Mouse (Mus musculus): ENCODE measurements around the gene Wnt7a.

DNA sequence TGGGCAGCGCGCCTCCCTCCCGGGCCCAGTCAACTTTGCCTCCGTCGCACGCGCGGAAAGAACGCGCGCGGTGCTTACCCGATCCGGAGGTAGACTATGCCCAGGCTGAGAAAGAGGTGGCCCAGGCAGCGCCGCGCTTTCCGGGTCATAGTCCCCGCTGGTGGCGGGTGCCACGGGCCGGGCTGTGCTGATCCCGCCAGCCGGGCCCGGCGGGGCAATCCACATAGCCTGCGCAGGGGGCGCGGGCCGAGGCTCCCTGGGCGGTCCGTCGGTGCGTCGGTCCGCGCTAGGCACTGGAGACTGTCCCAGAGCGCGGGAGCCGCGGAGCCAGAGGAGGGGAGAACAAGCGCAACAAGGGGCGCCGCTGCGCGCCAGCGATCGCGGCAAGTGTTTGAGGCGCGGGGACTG, at the start of gene Wnt7a:
- TF ChIP-seq CEBPB (IDR thresholded peaks at IDR 0.05; ENCODE audit: insufficient read depth, poor library complexity, severe bottlenecking) (no peak), POLR2AphosphoS2 (IDR thresholded peaks at IDR 0.05; ENCODE audit: insufficient read length, low read depth) (no peak), POLR2A (IDR thresholded peaks at IDR 0.05; ENCODE audit: insufficient read length, low read depth) (no peak), TCF3 (IDR thresholded peaks at IDR 0.05; ENCODE audit: insufficient read length, low read depth) (no peak), REST (IDR thresholded peaks at IDR 0.05; ENCODE audit: insufficient read depth, insufficient read length) (no peak), MYOD1 (IDR thresholded peaks at IDR 0.05; ENCODE audit: control insufficient read depth in 1 of 3, insufficient read length in 2 of 3, low read depth in 2 of 3) (no peak), MYOG (IDR thresholded peaks at IDR 0.05; ENCODE audit: control insufficient read depth in 1 of 3, insufficient read depth in 1 of 3, insufficient read length in 2 of 3, low read depth in 2 of 3) (no peak), MAX (IDR thresholded peaks at IDR 0.05; ENCODE audit: low read depth) (no peak), USF1 (IDR thresholded peaks at IDR 0.05; ENCODE audit: low read depth) (no peak), SRF (IDR thresholded peaks at IDR 0.05; ENCODE audit: control insufficient read depth, insufficient read length, low read depth) (no peak), E2F4 (IDR thresholded peaks at IDR 0.05; ENCODE audit: insufficient read depth) (no peak)

Measured in myocyte (in vitro differentiated cells).